ENCODE assay signal across 8 mouse cellular contexts in genomic region chr10:80917779-80918434, GRCm38 (mm10). TPM values are rescaled to one million over a fixed set of nuclear protein-coding genes. Genes with fewer than 3 reads are reported as not detected.
DNase-seq lines count a peak whose midpoint lies in the region; ATAC-seq and TF ChIP-seq lines count a peak whose summit lies in the region.

Lmnb2 (minus strand) TSS chr10:80918245.

- peak within 1 kb of the TSS; percentile 51 for H3K27ac ChIP-seq in forebrain, postnatal 0 days (ENCODE audit: low read depth, low read length)
- peak within 1 kb of the TSS; percentile 66 for H3K27ac ChIP-seq in hindbrain, embryonic 12.5 days

- H3K9me3 ChIP-seq in forebrain, postnatal 0 days (ENCODE audit: low read length) = no peaks in the 10 kb centered on the region
- no peaks in the 10 kb centered on the region for H3K9me3 ChIP-seq in hindbrain, embryonic 12.5 days (replicated peaks)

- peak within 1 kb of the TSS; percentile 66 for H3K9ac ChIP-seq in forebrain, postnatal 0 days
- peak within 1 kb of the TSS; percentile 88 for H3K9ac ChIP-seq in hindbrain, embryonic 12.5 days

- DNase-seq in Muller cell, postnatal 12 days (ENCODE audit: inconsistent ontology term) = peak; percentile 81
- DNase-seq in cerebellum, adult 18-20 months = peak; percentile 87 to 89
- DNase-seq in forebrain, postnatal 0 days = peak; percentile 93
- peak; percentile 66 to 68 for DNase-seq in layer of hippocampus, postnatal 25 days (ENCODE audit: extremely low spot score in 1 of 2, low spot score in 1 of 2)
- DNase-seq in lung, postnatal 10 days = peak; percentile 78
- DNase-seq in ovary, postnatal 36 days (ENCODE audit: low spot score) = peak; percentile 77
- DNase-seq in thymus, postnatal 4 days = peak; percentile 82

- peak; percentile 94 for ATAC-seq in forebrain, postnatal 0 days
- peak; percentile 76 for ATAC-seq in hindbrain, embryonic 12.5 days (ENCODE audit: low FRiP score)

- peak; percentile 41 for TF ChIP-seq CTCF in forebrain, postnatal 0 days (IDR thresholded peaks at IDR 0.05; ENCODE audit: low read depth)

- H3K4me2 ChIP-seq in forebrain, postnatal 0 days (ENCODE audit: low read depth) = peak within 1 kb of the TSS; percentile 88
- H3K4me2 ChIP-seq in hindbrain, embryonic 12.5 days (replicated peaks) = peak within 1 kb of the TSS; percentile 98

- H3K4me3 ChIP-seq in forebrain, postnatal 0 days (ENCODE audit: low read depth, low read length) = peak within 1 kb of the TSS; percentile 57
- peak within 1 kb of the TSS; percentile 89 for H3K4me3 ChIP-seq in hindbrain, embryonic 12.5 days

- H3K27me3 ChIP-seq in forebrain, postnatal 0 days (ENCODE audit: insufficient read depth, low read length) = no peaks in the 10 kb centered on the region
- H3K27me3 ChIP-seq in hindbrain, embryonic 12.5 days = peaks cover 4% of the 10 kb centered on the region

- peaks cover 7% of the 10 kb centered on the region; the same call in 1 of the 2 replicates for H3K36me3 ChIP-seq in forebrain, postnatal 0 days (ENCODE audit: insufficient read depth)
- peaks cover 18% of the 10 kb centered on the region for H3K36me3 ChIP-seq in hindbrain, embryonic 12.5 days

- 0 out of 2 replicates have a peak, but pooled peaks cover 6% of the 10 kb centered on the region for H3K4me1 ChIP-seq in forebrain, postnatal 0 days (ENCODE audit: insufficient read depth)
- H3K4me1 ChIP-seq in hindbrain, embryonic 12.5 days = peaks cover 33% of the 10 kb centered on the region

- WGBS in forebrain, postnatal 0 days = 3% methylated on average over 58 of the region's 61 CpGs
- WGBS in hindbrain, embryonic 12.5 days = under 1% methylated on average over 61 of the region's 61 CpGs

RNA-seq across cellular contexts. Expression of gene Lmnb2, which starts in this region (rescaled TPM):
- 46.1 and 46.5 TPM in 2 replicates for total RNA-seq in forebrain, postnatal 0 days (2014; rRNA removed)
- 22.1 and 24.5 TPM in 2 replicates for polyA plus RNA-seq in forebrain, postnatal 0 days (2015; fragmentation: Nextera tagmentation; extraction: Ambion mirVana)
- 56.8 and 57.9 TPM in 2 replicates for polyA plus RNA-seq in hindbrain, embryonic 12.5 days (2016; fragmentation: Nextera tagmentation; extraction: Ambion mirVana)
- total RNA-seq in layer of hippocampus, postnatal 25 days (2021) = 10 to 100 TPM; 17.5 to 19.6 TPM

Comparison
In these comparisons a context has a peak if more than half of its experiments do, and no peak if none do; other contexts are left out.
1. Peak in every context shown above with its lines: DNase-seq, ATAC-seq, H3K4me3 ChIP-seq and H3K27ac ChIP-seq.